Mouse (Mus musculus): ENCODE data around the gene Sox12. TPM values are rescaled to one million over a fixed set of nuclear protein-coding genes. Genes with fewer than 3 reads are reported as not detected.

The Sox12 gene
- polyA plus RNA-seq, 1 experiment from 2014 or later = 12.1 TPM

GRCm38 (mm10) chr2:152396110-152397003 lies 1.5 kb downstream of the Sox12 start:
- Histone ChIP-seq H3K4me2 (ENCODE audit: low read length) (peak overlapping the region; percentile 76), H3K27ac (ENCODE audit: low read length) (peak overlapping the region; percentile 100), H3K4me1 (ENCODE audit: control insufficient read depth, insufficient read depth, low read length) (peaks cover 38% of the 10 kb centered on the region), H3K27me3 (ENCODE audit: control insufficient read depth, insufficient read depth, low read depth, low read length) (no peaks in the 10 kb centered on the region), H3K9ac (ENCODE audit: low read depth, low read length) (peak overlapping the region; percentile 91), H3K9me3 (replicated peaks; ENCODE audit: control insufficient read depth, low read length, poor library complexity, severe bottlenecking) (no peaks in the 10 kb centered on the region), H3K4me3 (ENCODE audit: low read depth, low read length) (peak overlapping the region; percentile 90), H3K36me3 (ENCODE audit: control insufficient read depth, insufficient read depth, low read length) (no peaks in the 10 kb centered on the region)
- under 1% methylated on average over 43 of the region's 46 CpGs for WGBS
- ATAC-seq = peak; percentile 52

- peak overlapping the region; percentile 100 for H3K27ac ChIP-seq (ENCODE audit: low read length)
- no peaks in the 10 kb centered on the region for H3K27me3 ChIP-seq (ENCODE audit: control insufficient read depth, insufficient read depth, low read depth, low read length)
- H3K9ac ChIP-seq (ENCODE audit: low read depth, low read length) = peak overlapping the region; percentile 91
- peak overlapping the region; percentile 76 for H3K4me2 ChIP-seq (ENCODE audit: low read length)
- WGBS = 21% methylated on average over 13 of the region's 13 CpGs
- ATAC-seq = no peak
- no peaks in the 10 kb centered on the region for H3K36me3 ChIP-seq (ENCODE audit: control insufficient read depth, insufficient read depth, low read length)
- peaks cover 35% of the 10 kb centered on the region for H3K4me1 ChIP-seq (ENCODE audit: control insufficient read depth, insufficient read depth, low read length)
- H3K9me3 ChIP-seq (replicated peaks; ENCODE audit: control insufficient read depth, low read length, poor library complexity, severe bottlenecking) = no peaks in the 10 kb centered on the region
- H3K4me3 ChIP-seq (ENCODE audit: low read depth, low read length) = peak overlapping the region; percentile 90
Measured at GRCm38 (mm10) chr2:152395271-152395920, 2.5 kb downstream of the Sox12 start.

- 49% methylated on average over 9 of the region's 9 CpGs for WGBS
- Histone ChIP-seq H3K9ac (ENCODE audit: low read depth, low read length) (peak overlapping the region; percentile 91; the same call in 1 of the 2 replicates), H3K4me2 (ENCODE audit: low read length) (peak overlapping the region; percentile 76), H3K4me3 (ENCODE audit: low read depth, low read length) (peak overlapping the region; percentile 6; the same call in 1 of the 2 replicates), H3K27ac (ENCODE audit: low read length) (no peak overlapping the region), H3K36me3 (ENCODE audit: control insufficient read depth, insufficient read depth, low read length) (no peaks in the 10 kb centered on the region), H3K4me1 (ENCODE audit: control insufficient read depth, insufficient read depth, low read length) (peaks cover 24% of the 10 kb centered on the region), H3K9me3 (replicated peaks; ENCODE audit: control insufficient read depth, low read length, poor library complexity, severe bottlenecking) (no peaks in the 10 kb centered on the region), H3K27me3 (ENCODE audit: control insufficient read depth, insufficient read depth, low read depth, low read length) (no peaks in the 10 kb centered on the region)
- no peak for ATAC-seq
Measured at GRCm38 (mm10) chr2:152393225-152394017, 4.4 kb downstream of the Sox12 start.

GRCm38 (mm10) chr2:152392786-152393185 lies 5.1 kb downstream of the Sox12 start:
- H3K9me3 ChIP-seq (replicated peaks; ENCODE audit: control insufficient read depth, low read length, poor library complexity, severe bottlenecking) = no peaks in the 10 kb centered on the region
- no peak overlapping the region for H3K4me3 ChIP-seq (ENCODE audit: low read depth, low read length)
- no peak overlapping the region for H3K9ac ChIP-seq (ENCODE audit: low read depth, low read length)
- 0 out of 2 replicates have a peak overlapping the region, but pooled peaks have one; percentile 32 for H3K27ac ChIP-seq (ENCODE audit: low read length)
- 10% methylated on average over 3 of the region's 3 CpGs for WGBS
- H3K27me3 ChIP-seq (ENCODE audit: control insufficient read depth, insufficient read depth, low read depth, low read length) = no peaks in the 10 kb centered on the region
- H3K4me1 ChIP-seq (ENCODE audit: control insufficient read depth, insufficient read depth, low read length) = peaks cover 24% of the 10 kb centered on the region
- H3K36me3 ChIP-seq (ENCODE audit: control insufficient read depth, insufficient read depth, low read length) = no peaks in the 10 kb centered on the region
- no peak overlapping the region for H3K4me2 ChIP-seq (ENCODE audit: low read length)
- no peak for ATAC-seq

GRCm38 (mm10) chr2:152384191-152384590 lies 13.7 kb downstream of the Sox12 start:
- no peaks in the 10 kb centered on the region for H3K36me3 ChIP-seq (ENCODE audit: control insufficient read depth, insufficient read depth, low read length)
- no peak overlapping the region for H3K4me3 ChIP-seq (ENCODE audit: low read depth, low read length)
- no peaks in the 10 kb centered on the region for H3K9me3 ChIP-seq (replicated peaks; ENCODE audit: control insufficient read depth, low read length, poor library complexity, severe bottlenecking)
- H3K9ac ChIP-seq (ENCODE audit: low read depth, low read length) = no peak overlapping the region
- ATAC-seq = no peak
- H3K27ac ChIP-seq (ENCODE audit: low read length) = no peak overlapping the region
- H3K4me2 ChIP-seq (ENCODE audit: low read length) = no peak overlapping the region
- H3K4me1 ChIP-seq (ENCODE audit: control insufficient read depth, insufficient read depth, low read length) = no peaks in the 10 kb centered on the region
- WGBS = 87% methylated on average over 4 of the region's 4 CpGs
- H3K27me3 ChIP-seq (ENCODE audit: control insufficient read depth, insufficient read depth, low read depth, low read length) = no peaks in the 10 kb centered on the region

- peak within 1 kb of the TSS; percentile 72 for H3K4me2 ChIP-seq (ENCODE audit: low read length)
- no peaks in the 10 kb centered on the region for H3K9me3 ChIP-seq (replicated peaks; ENCODE audit: control insufficient read depth, low read length, poor library complexity, severe bottlenecking)
- 0% methylated on average over 12 of the region's 16 CpGs for WGBS
- no peaks in the 10 kb centered on the region for H3K27me3 ChIP-seq (ENCODE audit: control insufficient read depth, insufficient read depth, low read depth, low read length)
- H3K27ac ChIP-seq (ENCODE audit: low read length) = peak within 1 kb of the TSS; percentile 87
- peak; percentile 90 for ATAC-seq
- H3K9ac ChIP-seq (ENCODE audit: low read depth, low read length) = peak within 1 kb of the TSS; percentile 73
- H3K36me3 ChIP-seq (ENCODE audit: control insufficient read depth, insufficient read depth, low read length) = no peaks in the 10 kb centered on the region
- peak within 1 kb of the TSS; percentile 48 for H3K4me3 ChIP-seq (ENCODE audit: low read depth, low read length)
- H3K4me1 ChIP-seq (ENCODE audit: control insufficient read depth, insufficient read depth, low read length) = peaks cover 16% of the 10 kb centered on the region
Measured at GRCm38 (mm10) chr2:152376345-152376741, 21.5 kb downstream of the Sox12 start, which contains the start of gene Nrsn2. TSS of gene Nrsn2 (minus strand) at chr2:152376638.

- peaks cover 16% of the 10 kb centered on the region for H3K4me1 ChIP-seq (ENCODE audit: control insufficient read depth, insufficient read depth, low read length)
- no peaks in the 10 kb centered on the region for H3K9me3 ChIP-seq (replicated peaks; ENCODE audit: control insufficient read depth, low read length, poor library complexity, severe bottlenecking)
- peak; percentile 90 for ATAC-seq
- peak overlapping the region; percentile 87 for H3K27ac ChIP-seq (ENCODE audit: low read length)
- H3K4me2 ChIP-seq (ENCODE audit: low read length) = peak overlapping the region; percentile 72
- no peaks in the 10 kb centered on the region for H3K27me3 ChIP-seq (ENCODE audit: control insufficient read depth, insufficient read depth, low read depth, low read length)
- WGBS = 2% methylated on average over 20 of the region's 21 CpGs
- H3K9ac ChIP-seq (ENCODE audit: low read depth, low read length) = peak overlapping the region; percentile 73
- H3K36me3 ChIP-seq (ENCODE audit: control insufficient read depth, insufficient read depth, low read length) = no peaks in the 10 kb centered on the region; the same call in 1 of the 2 replicates
- H3K4me3 ChIP-seq (ENCODE audit: low read depth, low read length) = peak overlapping the region; percentile 48
Measured at GRCm38 (mm10) chr2:152375652-152376344, 22.1 kb downstream of the Sox12 start.

GRCm38 (mm10) chr2:152373547-152373946 lies 24.3 kb downstream of the Sox12 start:
- no peak overlapping the region for H3K27ac ChIP-seq (ENCODE audit: low read length)
- no peak for ATAC-seq
- H3K4me1 ChIP-seq (ENCODE audit: control insufficient read depth, insufficient read depth, low read length) = peaks cover 16% of the 10 kb centered on the region
- H3K27me3 ChIP-seq (ENCODE audit: control insufficient read depth, insufficient read depth, low read depth, low read length) = no peaks in the 10 kb centered on the region
- no peaks in the 10 kb centered on the region for H3K9me3 ChIP-seq (replicated peaks; ENCODE audit: control insufficient read depth, low read length, poor library complexity, severe bottlenecking)
- no peak overlapping the region for H3K9ac ChIP-seq (ENCODE audit: low read depth, low read length)
- no peak overlapping the region for H3K4me3 ChIP-seq (ENCODE audit: low read depth, low read length)
- H3K36me3 ChIP-seq (ENCODE audit: control insufficient read depth, insufficient read depth, low read length) = no peaks in the 10 kb centered on the region; the same call in 1 of the 2 replicates
- no peak overlapping the region for H3K4me2 ChIP-seq (ENCODE audit: low read length)
- WGBS = 80% methylated on average over 9 of the region's 9 CpGs

Measured in midbrain, embryonic 16.5 days (tissue).